In the genomic region with DNA sequence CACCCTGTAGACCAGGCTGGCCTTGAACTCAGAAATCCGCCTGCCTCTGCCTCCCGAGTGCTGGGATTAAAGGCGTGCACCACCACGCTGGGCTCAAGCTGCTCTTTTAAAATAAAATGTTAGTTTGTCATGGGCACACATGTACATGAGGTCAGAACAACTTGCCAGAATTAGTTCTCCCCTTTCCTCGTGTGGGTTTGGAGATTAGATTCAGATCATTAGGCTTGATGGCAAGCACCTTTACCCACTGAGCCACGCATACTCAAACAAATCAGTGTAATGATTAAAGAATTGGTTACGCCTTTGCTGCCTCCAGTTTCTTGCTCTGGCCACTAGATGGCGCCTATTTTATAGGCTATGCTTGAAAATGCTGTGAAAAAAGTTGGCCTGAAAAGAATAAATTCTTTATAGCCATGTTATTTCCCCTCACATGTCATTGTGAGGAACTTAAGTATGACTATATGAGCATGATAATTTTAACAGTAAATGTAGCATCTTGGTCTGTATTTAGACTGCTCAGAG, we compare ENCODE assay signal across 8 mouse cellular contexts. TPM values are rescaled to one million over a fixed set of nuclear protein-coding genes. Genes with fewer than 3 reads are reported as not detected.
DNase-seq lines count a peak whose midpoint lies in the region; TF ChIP-seq lines count a peak whose summit lies in the region.

No protein-coding gene starts in this region.

- intact Hi-C loops in gastrocnemius, adult 2 months (cut with DNase I): loop anchor here (1.0 kb wide), 1 partner anchor 57 kb away; no protein-coding TSS in a partner anchor
- intact Hi-C loops in heart, postnatal 14 days (cut with DNase I): loop anchor here (1.0 to 5.0 kb wide), 2 partner anchors 57 to 139 kb away; no protein-coding TSS in a partner anchor

- H3K4me3 ChIP-seq in gastrocnemius, adult 2 months: no peak overlapping the region

- no peak overlapping the region for H3K27ac ChIP-seq in gastrocnemius, adult 2 months

- DNase-seq in gastrocnemius, adult 2 months: peak; percentile 26
- DNase-seq in gastrocnemius, adult 8-10 months (ENCODE audit: low spot score in 2 of 2): no peak
- DNase-seq in ovary, postnatal 14 days (ENCODE audit: low spot score): peak; percentile 33
- no peak for DNase-seq in ovary, adult 18-20 months (ENCODE audit: low spot score)
- DNase-seq in brain, embryonic 18.5 days (ENCODE audit: low read depth, low spot score): peak; percentile 14
- DNase-seq in heart, postnatal 14 days: peak; percentile 22 to 59
- DNase-seq in lung, postnatal 10 days: peak; percentile 54
- no peak for DNase-seq in ovary, postnatal 10 days (ENCODE audit: low spot score)

- TF ChIP-seq CTCF in gastrocnemius, adult 2 months (IDR thresholded peaks at IDR 0.05): peak; percentile 96

RNA-seq across cellular contexts. Expression of a gene that starts 25.4 kb away (rescaled TPM):
- 10 to 100 TPM; 52.2 to 85.3 TPM for total RNA-seq in gastrocnemius, adult 2 months (2021)
- 10 to 100 TPM; 60.8 to 70.6 (median 68.1) TPM for total RNA-seq in gastrocnemius, adult 8-10 months (2022)
- 100 to 1,000 TPM in 1 of 2 experiments, 10 to 100 TPM in 1; 98.2 to 107 TPM for total RNA-seq in heart, postnatal 14 days (2021)

Comparison
In these comparisons a context has a peak if more than half of its experiments do, and no peak if none do; other contexts are left out.
1. DNase-seq: peak in gastrocnemius, adult 2 months (single experiment), ovary, postnatal 14 days (single experiment), brain, embryonic 18.5 days (single experiment), heart, postnatal 14 days (2 of 2) and lung, postnatal 10 days (single experiment); none in gastrocnemius, adult 8-10 months (0 of 2), ovary, adult 18-20 months (single experiment) and ovary, postnatal 10 days (single experiment).